ENCODE assay signal across 19 mouse cellular contexts in genomic region chr6:143092856-143093255, GRCm38 (mm10). TPM values are rescaled to one million over a fixed set of nuclear protein-coding genes. Genes with fewer than 3 reads are reported as not detected.
A peak's percentile ranks its signal among the peaks of the same experiment; 100 is the strongest.
DNase-seq lines count a peak whose midpoint lies in the region; TF ChIP-seq lines count a peak whose summit lies in the region.
"Had no signal": no experiment of that assay in that cellular context is flagged by ENCODE, and none has a peak within 500 bp of the region (broad histone marks: within the 10 kb centered on the region; RNA-seq: fewer than 3 reads in every experiment).

No protein-coding gene starts in this region.

- WGBS in kidney, adult 2 months: 82% methylated on average over 4 of the region's 4 CpGs
- 72% methylated on average over 4 of the region's 4 CpGs for WGBS in limb, embryonic 10.5 days

- H3K27ac ChIP-seq in kidney, adult 2 months (ENCODE audit: insufficient read depth, low read depth, low read length): 0 out of 2 replicates have a peak overlapping the region, but pooled peaks have one; percentile 67
- H3K27ac ChIP-seq in limb, embryonic 10.5 days: no peak overlapping the region
- H3K27ac ChIP-seq: embryonic facial prominence, embryonic 12.5 days; forebrain, embryonic 12.5 days; heart, adult 2 months; hindbrain, embryonic 10.5 days; hindbrain, embryonic 15.5 days had no signal

- DNase-seq in kidney, adult 2 months: no peak
- no peak for DNase-seq in kidney, adult 9 months
- DNase-seq in thymus, postnatal 4 days: peak; percentile 3
- no peak for DNase-seq in thymus, postnatal 36 days
- peak; percentile 22 for DNase-seq in limb, embryonic 10.5 days (ENCODE audit: low spot score)
- no peak for DNase-seq in lung, postnatal 14 days
- DNase-seq: adrenal gland, postnatal 14 days; cerebellum, adult 11-12 months; cerebellum, adult 9-10 months; cerebellum, postnatal 25 days; gastrocnemius, postnatal 10 days; heart, adult 2 months had no signal

- H3K9me3 ChIP-seq in limb, embryonic 10.5 days (replicated peaks): no peaks in the 10 kb centered on the region
- H3K9me3 ChIP-seq: embryonic facial prominence, embryonic 12.5 days; forebrain, embryonic 12.5 days; heart, embryonic 12.5 days; hindbrain, embryonic 10.5 days; hindbrain, embryonic 15.5 days had no signal

- no peaks in the 10 kb centered on the region; the same call in 1 of the 2 replicates for H3K36me3 ChIP-seq in kidney, adult 2 months (ENCODE audit: control insufficient read depth, insufficient read depth, low read length)
- peaks cover 80% of the 10 kb centered on the region for H3K36me3 ChIP-seq in limb, embryonic 10.5 days

- H3K4me1 ChIP-seq in kidney, adult 2 months (ENCODE audit: control insufficient read depth, insufficient read depth, low read length): peaks cover 7% of the 10 kb centered on the region; the same call in 1 of the 2 replicates
- peaks cover 19% of the 10 kb centered on the region for H3K4me1 ChIP-seq in limb, embryonic 10.5 days
- H3K4me1 ChIP-seq: embryonic facial prominence, embryonic 12.5 days had no signal

- TF ChIP-seq POLR2A in kidney, adult 2 months (IDR thresholded peaks at IDR 0.05; ENCODE audit: low read depth, low read length): no peak

- no peak for TF ChIP-seq CTCF in kidney, adult 2 months (conservative IDR thresholded peaks at IDR 0.05; ENCODE audit: insufficient read depth, insufficient read length, low read depth, low read length)

- no peaks in the 10 kb centered on the region for H3K27me3 ChIP-seq in kidney, adult 2 months (replicated peaks; ENCODE audit: control insufficient read depth, insufficient read depth, low read length)
- H3K27me3 ChIP-seq in limb, embryonic 10.5 days (ENCODE audit: low read depth, poor library complexity, severe bottlenecking): no peaks in the 10 kb centered on the region
- H3K27me3 ChIP-seq: CH12.LX; embryonic facial prominence, embryonic 12.5 days; forebrain, embryonic 12.5 days; heart, embryonic 12.5 days; hindbrain, embryonic 15.5 days; Patski had no signal

- no peak overlapping the region for H3K4me3 ChIP-seq in kidney, adult 2 months (ENCODE audit: insufficient read depth, low read depth, low read length)
- H3K4me3 ChIP-seq in limb, embryonic 10.5 days: no peak overlapping the region
- H3K4me3 ChIP-seq: embryonic facial prominence, embryonic 12.5 days; forebrain, embryonic 12.5 days; heart, adult 2 months; heart, embryonic 12.5 days; hindbrain, embryonic 10.5 days; hindbrain, embryonic 15.5 days had no signal

RNA-seq across cellular contexts. Expression of gene C2cd5, which starts 7.1 kb away (rescaled TPM):
- polyA plus RNA-seq in kidney, adult 2 months (2012; rRNA removed): 13.0 and 14.1 TPM in 2 replicates
- polyA plus RNA-seq in limb, embryonic 10.5 days (2016; fragmentation: Nextera tagmentation; extraction: Ambion mirVana): 45.3 and 46.1 TPM in 2 replicates

Comparison
In these comparisons a context has a peak if more than half of its experiments do, and no peak if none do; other contexts are left out.
1. DNase-seq: peak in thymus, postnatal 4 days (single experiment) and limb, embryonic 10.5 days (single experiment); none in kidney, adult 2 months (single experiment), kidney, adult 9 months (single experiment), thymus, postnatal 36 days (0 of 2) and lung, postnatal 14 days (single experiment).